Mouse (Mus musculus) inflammation-experienced regulatory T-cells, adult 16 weeks (primary cell): ENCODE results near the gene 2610528J11Rik. TPM values are rescaled to one million over a fixed set of nuclear protein-coding genes. Genes with fewer than 3 reads are reported as not detected.

Experiments used
- polyA plus RNA-seq: library from polyadenylated mRNA; unstranded; fragments of 100-300 nt; shearing (Covaris generic); gene quantifications from one replicate; pipeline ENCODE4 v1.2.1, GENCODE M21; 2017

Gene 2610528J11Rik
- not detected for polyA plus RNA-seq

DNA sequence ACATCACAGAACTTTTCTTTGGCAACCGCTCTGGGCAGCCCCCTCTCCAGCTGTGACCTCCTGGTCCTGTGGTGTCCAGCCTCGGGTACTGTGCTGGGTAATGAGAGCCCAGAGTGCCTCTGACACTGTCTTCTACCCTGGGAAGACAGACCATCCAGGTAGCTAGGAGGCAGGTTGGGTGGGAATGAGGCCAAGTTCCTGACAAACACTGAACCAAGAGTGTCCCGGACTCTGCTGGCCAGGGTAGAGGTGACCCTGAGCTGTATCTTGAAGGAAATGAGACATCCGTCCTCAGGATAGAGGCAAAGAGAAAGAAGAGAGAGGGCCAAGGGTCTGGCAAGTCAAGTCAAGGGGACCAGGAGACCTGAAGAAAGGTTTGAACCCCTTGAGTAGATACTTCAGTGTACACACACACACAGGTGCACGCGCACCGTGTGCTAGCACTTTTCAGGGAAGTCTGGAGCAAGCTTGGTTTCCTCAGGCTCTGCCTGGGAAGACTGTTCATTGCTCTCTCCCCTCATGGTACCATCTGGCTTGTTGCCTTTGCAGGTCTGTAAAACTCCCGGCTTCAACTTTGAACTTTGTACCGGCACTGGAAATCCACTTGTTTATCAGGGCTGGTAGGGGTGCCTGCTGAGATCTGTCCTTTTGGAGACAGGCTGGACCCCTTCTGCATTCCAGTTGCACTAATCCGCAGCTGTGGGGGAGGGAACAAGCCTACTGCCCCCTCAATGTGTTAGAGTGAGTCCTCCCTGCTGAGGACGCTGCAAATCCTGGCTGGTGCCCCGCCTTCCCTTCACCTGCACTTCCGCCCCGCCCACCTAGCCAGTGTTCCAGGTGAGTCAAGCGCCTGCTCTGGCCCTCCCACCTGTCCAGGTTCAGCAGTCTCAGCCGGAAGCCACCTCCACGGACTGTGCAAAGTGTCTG, at the start of gene 2610528J11Rik:
Gene 2610528J11Rik (plus strand): TSS at position 592 of the 927 bp plus-strand sequence.

DNA sequence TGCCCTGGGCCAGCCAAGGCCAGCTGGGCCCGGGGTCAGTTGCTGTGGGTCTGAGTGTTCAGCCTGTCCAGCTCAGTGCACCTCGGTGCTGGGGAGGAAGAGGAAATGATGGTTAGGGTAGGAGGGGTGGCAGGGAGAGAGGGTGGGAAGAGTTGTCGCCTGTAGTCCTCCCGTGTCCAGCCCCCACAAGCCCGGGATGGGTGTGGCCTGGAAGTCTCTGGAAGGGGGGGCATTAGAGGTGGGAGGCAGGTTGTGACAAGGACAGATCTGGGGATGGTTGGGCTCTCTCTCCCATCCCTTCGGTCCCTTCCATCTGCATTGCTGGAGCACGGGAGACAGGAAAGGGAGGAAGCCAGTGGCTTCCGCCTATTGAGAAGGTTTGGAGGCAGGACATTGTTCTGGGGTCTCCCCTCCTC, 37.1 kb upstream of the 2610528J11Rik start, which contains the start of gene Tie1:
Gene Tie1 (minus strand): TSS at position 345 of the 416 bp plus-strand sequence.

DNA sequence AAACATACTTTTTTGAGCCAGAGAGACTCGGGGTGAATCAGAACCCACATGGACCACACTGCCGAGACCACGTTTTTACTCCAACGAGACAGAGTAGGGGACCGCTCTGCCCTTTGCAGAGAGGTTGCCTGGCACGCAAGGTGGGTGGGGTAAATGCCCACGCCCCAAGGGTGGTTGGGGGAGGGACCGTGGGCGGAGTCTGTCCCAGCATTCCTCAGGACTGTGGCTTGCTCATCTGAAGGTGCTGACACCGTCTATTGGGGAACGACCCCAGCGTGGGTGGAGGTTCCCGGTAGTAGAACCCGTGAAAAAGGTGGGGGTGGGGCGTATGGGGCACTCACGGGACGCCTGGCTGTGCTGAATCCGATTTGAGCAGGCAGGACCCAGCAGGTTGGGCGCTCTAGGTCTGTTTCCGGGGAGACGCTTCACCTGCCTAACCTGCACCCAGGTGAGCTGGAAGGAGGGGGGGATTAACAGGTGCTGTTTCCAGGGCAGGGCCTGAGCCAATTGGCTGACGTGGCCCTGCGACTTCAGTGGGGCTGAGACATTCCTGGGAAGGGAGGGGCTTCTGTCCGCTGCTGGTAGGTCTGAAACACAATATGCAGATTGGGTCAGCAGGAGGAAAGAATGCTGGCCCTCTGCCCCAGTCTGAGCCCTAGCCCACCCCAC, 16.9 kb downstream of the 2610528J11Rik start, which contains the start of gene Tmem125:
Gene Tmem125 (minus strand): TSS at position 453 of the 669 bp plus-strand sequence.

Other genes starting within 250 kb of the 2610528J11Rik start
- gene Ptprf, start 235.6 kb upstream of the 2610528J11Rik start, polyA plus RNA-seq, result 0.41 TPM
- 17.5 TPM for gene Szt2, start 117.7 kb upstream of the 2610528J11Rik start, polyA plus RNA-seq
- 125 TPM for gene Med8, start 117.7 kb upstream of the 2610528J11Rik start, polyA plus RNA-seq
- 187 TPM for gene Elovl1, start 98.9 kb upstream of the 2610528J11Rik start, polyA plus RNA-seq
- gene Cdc20, start 89.6 kb upstream of the 2610528J11Rik start, polyA plus RNA-seq, result 19.7 TPM
- gene Mpl, start 69.5 kb upstream of the 2610528J11Rik start, polyA plus RNA-seq, result not detected
- gene Tie1, start 36.9 kb upstream of the 2610528J11Rik start, polyA plus RNA-seq, result not detected
- gene Tmem125, start 17.0 kb downstream of the 2610528J11Rik start, polyA plus RNA-seq, result not detected
- gene Cfap57, start 93.8 kb downstream of the 2610528J11Rik start, polyA plus RNA-seq, result not detected
- 183 TPM for gene Ebna1bp2, start 93.8 kb downstream of the 2610528J11Rik start, polyA plus RNA-seq
- not detected for gene Olfr62, start 132.0 kb downstream of the 2610528J11Rik start, polyA plus RNA-seq
- not detected for gene Olfr1342, start 165.8 kb downstream of the 2610528J11Rik start, polyA plus RNA-seq
- gene Olfr1341, start 176.5 kb downstream of the 2610528J11Rik start, polyA plus RNA-seq, result not detected
- not detected for gene Olfr1340, start 193.1 kb downstream of the 2610528J11Rik start, polyA plus RNA-seq
- not detected for gene Olfr1339, start 205.2 kb downstream of the 2610528J11Rik start, polyA plus RNA-seq
- not detected for gene Olfr1338, start 231.7 kb downstream of the 2610528J11Rik start, polyA plus RNA-seq